Mouse (Mus musculus): ENCODE measurements around the gene Gm10974.

Gm10974 gene

DNA sequence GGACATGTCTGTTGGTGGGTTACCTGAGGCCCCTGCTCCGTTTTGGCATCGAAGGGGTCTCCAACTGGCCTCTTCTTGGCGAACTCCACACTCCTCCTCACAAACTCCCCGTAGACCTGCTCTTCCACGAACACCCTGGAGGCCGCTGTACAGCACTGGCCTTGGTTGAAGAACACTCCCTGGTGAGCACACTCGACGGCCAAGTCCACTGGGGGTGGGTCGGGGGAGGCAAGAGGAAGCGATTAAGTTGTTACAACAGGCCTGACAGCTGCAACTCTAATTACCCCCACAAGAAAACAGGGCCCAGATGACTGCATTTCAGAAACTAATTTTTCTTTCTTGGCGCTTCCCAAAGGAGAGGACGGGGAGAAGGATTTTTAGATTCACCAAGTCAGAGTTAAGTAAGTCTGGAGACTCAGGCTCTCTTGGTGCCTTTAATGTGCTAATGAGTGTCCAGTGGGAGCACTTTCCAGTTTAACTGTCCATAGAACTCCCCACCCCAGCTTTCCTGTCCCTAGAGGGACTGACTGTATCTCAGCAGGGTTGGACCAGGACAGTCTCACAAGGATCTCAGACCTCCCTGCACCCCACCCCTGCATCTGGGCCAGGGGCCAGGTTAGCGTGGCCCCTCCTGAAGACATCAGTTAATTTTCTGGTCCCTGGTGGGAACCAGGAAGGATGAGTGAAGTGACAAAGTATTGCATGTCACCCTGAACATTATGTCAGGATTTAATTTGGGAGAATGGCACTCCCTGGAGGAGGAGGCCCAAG is 40.4 kb downstream of the Gm10974 start:
- no peak for DNase-seq (ENCODE audit: low spot score)

DNA sequence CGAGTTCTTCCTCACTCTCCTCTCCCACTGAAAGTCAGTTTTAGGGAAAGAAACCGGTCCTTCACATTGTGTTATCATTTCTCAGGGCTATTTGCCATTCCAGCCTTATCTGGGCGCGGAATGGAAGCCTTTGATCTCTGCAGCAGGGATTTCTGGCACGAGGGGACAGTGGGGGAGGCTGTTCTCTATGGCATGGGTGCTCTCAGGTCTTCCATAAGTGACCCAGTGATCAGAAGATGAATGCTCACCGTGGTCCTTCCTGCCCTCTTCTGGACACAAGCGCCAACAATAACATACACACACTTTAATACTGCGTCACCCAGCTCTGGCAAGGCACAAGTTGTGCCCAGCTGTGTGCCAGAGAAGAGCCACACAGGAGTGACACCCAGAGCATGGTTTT is 41.3 kb downstream of the Gm10974 start:
- no peak for DNase-seq (ENCODE audit: low spot score)

DNA sequence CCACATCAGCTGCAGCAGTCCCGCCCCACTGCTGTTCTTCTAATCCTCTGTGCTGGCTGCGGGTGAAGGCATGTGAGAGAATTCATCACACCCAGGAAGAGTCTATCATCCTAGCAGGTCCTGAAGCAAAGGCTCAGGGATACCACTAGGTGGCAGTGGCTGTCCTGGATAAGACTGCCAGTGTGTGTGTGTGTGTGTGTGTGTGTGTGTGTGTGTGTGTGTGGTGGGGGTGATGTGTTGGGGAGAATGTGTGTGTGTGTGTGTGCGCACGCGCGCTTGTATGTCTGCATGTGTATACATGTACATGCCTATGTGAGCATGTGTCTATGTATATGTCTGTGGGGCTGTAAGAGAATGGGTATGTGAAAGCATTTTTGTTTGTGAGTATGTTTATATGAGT is 43.7 kb downstream of the Gm10974 start:
- no peak for DNase-seq (ENCODE audit: low spot score)

DNA sequence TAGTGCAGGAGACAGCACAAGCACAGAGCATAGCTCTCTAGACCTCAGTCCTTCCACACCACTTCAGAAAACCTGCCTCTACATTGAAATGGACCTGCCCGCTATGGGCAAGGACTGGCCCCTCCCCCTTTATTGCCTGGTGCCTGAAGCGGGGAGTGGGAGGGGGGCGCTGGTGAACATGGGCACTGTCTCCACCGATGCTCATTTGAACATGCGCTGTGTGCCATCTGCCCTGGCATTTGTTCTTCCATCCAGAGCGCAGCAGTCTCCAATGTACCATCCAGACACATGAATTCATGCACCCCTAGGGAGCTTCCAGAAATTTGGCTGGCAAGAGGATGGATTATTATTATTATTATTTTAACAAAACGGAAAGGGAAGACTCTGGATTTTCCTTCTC is 47.4 kb downstream of the Gm10974 start:
- no peak for DNase-seq (ENCODE audit: low spot score)

DNA sequence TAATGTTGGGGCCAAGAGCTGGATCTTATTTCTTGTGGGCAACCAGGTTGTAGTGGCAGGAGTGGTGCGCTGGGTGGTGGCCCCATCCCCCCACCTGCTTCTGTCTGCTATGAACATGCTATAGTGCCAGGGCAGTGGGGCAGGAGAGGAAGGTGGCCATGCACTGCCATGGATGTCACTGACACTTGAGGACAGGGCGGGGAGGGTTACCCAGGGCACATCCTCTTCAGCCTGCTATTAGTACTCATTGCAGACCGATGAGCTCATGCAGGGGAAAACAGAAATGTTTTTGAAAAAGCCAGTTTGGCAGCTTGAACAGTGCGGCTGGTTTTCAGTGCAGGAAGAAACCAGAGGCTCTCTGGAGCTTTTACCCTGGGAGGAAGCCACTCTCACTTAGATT is 51.1 kb downstream of the Gm10974 start:
- no peak for DNase-seq (ENCODE audit: low spot score)

DNA sequence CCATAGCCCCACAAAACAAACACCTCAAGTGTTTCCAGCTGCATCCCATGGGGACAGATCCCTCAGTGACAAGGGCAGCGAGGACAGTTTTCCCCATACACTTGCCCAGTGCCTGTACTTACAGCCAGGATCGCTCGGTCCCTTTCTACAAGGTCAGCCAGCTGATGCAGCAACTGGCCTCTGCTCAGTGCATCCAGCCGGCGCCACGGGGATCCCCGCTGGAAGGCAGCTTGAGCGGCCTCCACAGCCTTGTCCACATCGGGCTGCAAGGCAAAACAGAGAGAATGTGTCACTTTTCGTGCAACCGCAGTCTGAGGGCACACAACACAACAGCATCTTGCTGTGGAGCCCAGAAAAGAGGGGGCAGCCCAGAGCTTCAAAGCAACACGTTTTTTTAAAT is 53.3 kb downstream of the Gm10974 start:
- no peak for DNase-seq (ENCODE audit: low spot score)

DNA sequence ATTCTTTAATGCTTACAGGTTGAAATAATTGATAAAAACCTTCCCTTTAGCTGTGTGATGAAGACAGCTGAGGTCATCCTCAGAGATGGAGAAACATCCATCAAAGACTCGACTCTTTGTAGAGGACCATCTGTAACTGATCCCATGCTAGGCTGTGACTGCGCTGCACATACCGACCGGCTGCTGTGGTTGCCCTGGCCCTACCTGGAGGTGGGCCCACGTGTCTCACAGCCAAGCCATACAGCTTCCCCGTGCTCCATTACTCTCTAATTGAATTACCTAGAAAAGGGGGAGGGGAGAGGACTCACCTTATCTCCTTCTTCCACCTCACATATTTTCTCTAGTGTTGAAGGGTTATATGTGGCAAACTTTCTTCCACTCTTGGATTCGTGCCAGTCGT is 56.2 kb downstream of the Gm10974 start:
- DNase-seq (ENCODE audit: low spot score) = no peak

DNA sequence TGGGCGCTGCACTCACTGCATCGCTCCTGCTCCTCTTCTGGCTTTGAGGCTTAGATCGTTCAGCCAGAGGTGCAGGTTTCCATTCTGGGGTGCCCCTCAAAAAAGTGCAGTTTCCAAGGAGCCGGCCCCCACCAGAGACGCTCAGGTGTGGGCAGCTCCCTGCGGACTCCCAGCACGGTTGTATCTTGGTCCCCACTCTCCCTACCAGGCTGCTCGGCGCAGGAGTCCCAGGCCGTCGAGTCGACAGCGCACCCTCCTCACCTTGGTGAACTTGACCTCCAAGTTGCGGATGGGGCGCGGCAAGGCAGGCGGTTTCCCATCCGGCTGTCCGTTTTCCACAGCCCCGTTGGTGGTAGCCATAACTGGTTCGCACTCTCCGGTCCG is 61.3 kb downstream of the Gm10974 start:
- no peak for DNase-seq (ENCODE audit: low spot score)

DNA sequence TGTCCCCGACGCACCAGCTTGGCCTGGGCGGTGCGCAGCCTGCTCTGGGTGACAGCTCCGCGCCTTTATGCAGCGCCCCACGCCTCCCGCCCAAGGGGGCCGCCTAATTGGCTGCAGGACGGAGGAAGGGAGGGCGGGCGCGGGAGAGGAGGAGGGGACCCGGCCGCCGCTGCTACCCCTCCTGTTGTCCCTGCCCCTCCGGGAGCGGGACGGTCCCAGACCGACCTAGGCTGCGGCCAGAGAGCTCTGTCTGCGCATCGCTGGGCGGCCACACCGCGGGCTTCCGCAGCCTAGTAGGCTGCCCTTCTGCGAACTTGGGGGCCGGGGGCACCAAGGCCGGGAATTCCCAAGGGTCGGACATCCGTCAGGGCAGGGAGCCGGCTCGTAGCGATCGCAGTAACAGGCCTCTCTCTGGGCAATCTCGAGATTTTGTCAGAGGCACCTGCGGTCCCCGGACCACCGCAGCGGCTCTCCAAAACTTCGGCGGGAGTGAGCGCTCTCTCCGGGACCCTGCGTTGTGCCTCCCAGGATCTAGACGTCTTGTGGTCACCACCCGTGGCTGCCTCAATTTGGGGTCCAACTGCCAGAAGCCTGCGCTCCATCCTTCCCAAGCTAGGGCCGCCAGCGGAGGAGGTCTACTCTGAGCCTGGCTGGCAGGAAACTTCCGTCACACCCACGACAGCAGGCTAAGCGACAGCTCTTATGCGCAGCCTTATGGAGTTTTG is 61.9 kb downstream of the Gm10974 start, which contains the start of gene Aldh1a3:
Gene Aldh1a3, minus strand, starts transcription at position 81 of the 725 bp plus-strand sequence.
- no peak for DNase-seq (ENCODE audit: low spot score)

DNA sequence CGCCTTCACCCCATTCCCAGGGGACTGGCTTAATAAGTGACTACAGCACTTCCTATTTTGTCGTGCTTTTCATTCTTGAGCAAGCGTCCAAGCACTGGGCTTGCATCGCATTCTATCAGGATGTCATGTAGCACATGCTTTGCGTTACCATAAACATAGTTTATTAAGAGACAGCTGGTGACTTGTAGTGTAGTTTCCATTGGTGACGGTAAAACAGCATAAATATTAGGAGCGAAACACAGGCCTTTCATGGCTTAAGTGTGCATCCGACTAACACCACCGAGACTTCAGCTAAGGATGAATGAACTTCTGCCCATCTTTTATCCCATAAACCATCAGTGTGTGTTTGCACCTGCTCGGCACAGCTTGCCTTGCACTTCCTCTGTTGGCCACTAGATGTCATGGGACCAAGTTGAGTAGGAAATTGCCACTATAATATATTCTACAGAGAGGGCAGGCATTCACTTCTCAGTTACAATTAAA is 68.8 kb downstream of the Gm10974 start:
- peak; percentile 13 for DNase-seq (ENCODE audit: low spot score)

Measured in c-Kit-positive CD71-positive TER-119-positive erythroid progenitor cells, embryonic 14.5 days (primary cell).